Mouse (Mus musculus) liver, embryonic 18 days (tissue): ENCODE results near the gene Stpg2. TPM values are rescaled to one million over a fixed set of nuclear protein-coding genes. Genes with fewer than 3 reads are reported as not detected.

Source experiments
- polyA plus RNA-seq: library from polyadenylated mRNA; depleted of rRNA; stranded (reverse); fragments of >200 nt; gene quantifications from 2 replicates; pipeline ENCODE4 v1.2.3, GENCODE M21; 2012; rRNA removed

The Stpg2 gene
- polyA plus RNA-seq: not detected in 2 replicates

GRCm38 (mm10) chr3:139205444-139205998 is at the start of gene Stpg2:
Gene Stpg2 (plus strand): TSS chr3:139205694.

Other genes starting within 250 kb of the Stpg2 start
- gene Rap1gds1, start 130.5 kb upstream of the Stpg2 start, polyA plus RNA-seq: 7.2 and 8.1 TPM in 2 replicates